Mouse (Mus musculus) cerebellum, adult 18-20 months (tissue): ENCODE data around the gene Cdc26.

ENCODE experiments used
- DNase-seq, 2 experiments: peaks; one replicate each; pipeline ENCODE4 v3.0.0; 2021

Gene Cdc26

GRCm38 (mm10) chr4:62408601-62409282 lies at the start of gene Cdc26, which contains the start of gene Prpf4:
Gene Cdc26, minus strand, starts transcription at chr4:62408642.
Gene Prpf4, plus strand, starts transcription at chr4:62408797.
- peak; percentile 97 to 100 for DNase-seq

GRCm38 (mm10) chr4:62454995-62455394 lies 46.6 kb upstream of the Cdc26 start:
- DNase-seq = peak; percentile 41 to 48

- DNase-seq = peak; percentile 7 to 23
Measured at GRCm38 (mm10) chr4:62440986-62441385, 32.5 kb upstream of the Cdc26 start.

GRCm38 (mm10) chr4:62440544-62440943 lies 32.1 kb upstream of the Cdc26 start:
- DNase-seq = peak; percentile 83 to 89

GRCm38 (mm10) chr4:62439793-62440192 lies 31.4 kb upstream of the Cdc26 start:
- no peak for DNase-seq

- DNase-seq = no peak
Measured at GRCm38 (mm10) chr4:62437871-62438270, 29.4 kb upstream of the Cdc26 start.

GRCm38 (mm10) chr4:62437256-62437778 lies 28.9 kb upstream of the Cdc26 start:
- no peak for DNase-seq

GRCm38 (mm10) chr4:62435081-62435480 lies 26.6 kb upstream of the Cdc26 start, which contains the start of gene Rnf183:
Gene Rnf183, minus strand, starts transcription at chr4:62435252.
- DNase-seq = no peak

GRCm38 (mm10) chr4:62433939-62434870 lies 25.8 kb upstream of the Cdc26 start:
- DNase-seq = no peak

GRCm38 (mm10) chr4:62431522-62431921 lies 23.1 kb upstream of the Cdc26 start:
- no peak for DNase-seq

GRCm38 (mm10) chr4:62430678-62431077 lies 22.2 kb upstream of the Cdc26 start:
- no peak for DNase-seq

- DNase-seq = no peak
Measured at GRCm38 (mm10) chr4:62429616-62430015, 21.2 kb upstream of the Cdc26 start.

- DNase-seq = peak; percentile 26 to 29
Measured at GRCm38 (mm10) chr4:62427978-62428758, 19.7 kb upstream of the Cdc26 start.

- DNase-seq = no peak
Measured at GRCm38 (mm10) chr4:62425891-62426290, 17.4 kb upstream of the Cdc26 start.

GRCm38 (mm10) chr4:62419091-62419490 lies 10.6 kb upstream of the Cdc26 start:
- DNase-seq = peak; percentile 61 to 73

GRCm38 (mm10) chr4:62418448-62418847 lies 10.0 kb upstream of the Cdc26 start:
- DNase-seq = no peak

GRCm38 (mm10) chr4:62411606-62412005 lies 3.2 kb upstream of the Cdc26 start:
- no peak for DNase-seq

GRCm38 (mm10) chr4:62410325-62410724 lies 1.9 kb upstream of the Cdc26 start:
- no peak for DNase-seq

GRCm38 (mm10) chr4:62409615-62410014 lies 1.2 kb upstream of the Cdc26 start:
- DNase-seq = no peak

GRCm38 (mm10) chr4:62407730-62408582 lies 486 bp downstream of the Cdc26 start:
- DNase-seq = peak; percentile 53 to 63

- no peak for DNase-seq
Measured at GRCm38 (mm10) chr4:62406133-62406532, 2.3 kb downstream of the Cdc26 start.

GRCm38 (mm10) chr4:62398956-62399355 lies 9.5 kb downstream of the Cdc26 start:
- DNase-seq = no peak
